Mouse (Mus musculus) heart, embryonic 13.5 days (tissue): Measurements from ENCODE around the gene Itsn2. TPM values are rescaled to one million over a fixed set of nuclear protein-coding genes. Genes with fewer than 3 reads are reported as not detected.

ENCODE experiments used
- ATAC-seq: fragments of 200-750 bp; cut with Nextera tagmentation; 2 replicates; pipeline ENCODE4 v1.8.0; 2017; ENCODE audit warnings: moderate TSS enrichment; ENCODE audit not compliant: insufficient number of reproducible peaks, low FRiP score, low TSS enrichment; ENCODE audit errors: extremely low read depth
- H3K27ac ChIP-seq: fragments of 300-500 bp; sonication (generic); replicated peaks from 2 replicates; pipeline ENCODE4 v1.5.1; 2015; ENCODE audit warnings: moderate library complexity, mild to moderate bottlenecking, inconsistent platforms
- H3K27me3 ChIP-seq: fragments of 300-500 bp; sonication (generic); replicated peaks from 2 replicates; pipeline ENCODE4 v1.6.1; 2015; ENCODE audit warnings: mild to moderate bottlenecking, inconsistent platforms
- H3K36me3 ChIP-seq: fragments of 300-500 bp; sonication (generic); 2 replicates; pipeline ENCODE4 v1.6.1; 2015; ENCODE audit warnings: mild to moderate bottlenecking, inconsistent platforms
- H3K4me1 ChIP-seq: fragments of 300-500 bp; sonication (generic); 2 replicates; pipeline ENCODE4 v1.6.1; 2015; ENCODE audit warnings: inconsistent platforms
- H3K4me2 ChIP-seq: fragments of 300-500 bp; sonication (generic); 2 replicates; pipeline ENCODE4 v1.6.1; 2015; ENCODE audit warnings: inconsistent platforms, mild to moderate bottlenecking, moderate library complexity
- H3K4me3 ChIP-seq: fragments of 300-500 bp; sonication (generic); 2 replicates; pipeline ENCODE4 v1.5.1; 2015; ENCODE audit warnings: moderate library complexity, mild to moderate bottlenecking, inconsistent platforms
- H3K9ac ChIP-seq: fragments of 300-500 bp; sonication (generic); 2 replicates; pipeline ENCODE4 v1.6.1; 2015; ENCODE audit warnings: inconsistent platforms, mild to moderate bottlenecking, moderate library complexity
- H3K9me3 ChIP-seq: fragments of 300-500 bp; sonication (generic); 2 replicates; pipeline ENCODE4 v1.6.1; 2016; ENCODE audit warnings: inconsistent platforms
- WGBS: fragments of 180-500 bp; shearing (Covaris S2); methylation state at CpG from one replicate; pipeline ENCODE4 v1.1.7; 2015; ENCODE audit warnings: mixed read lengths; 5-methylcytosine and 5-hydroxymethylcytosine counted together
- polyA plus RNA-seq: library from polyadenylated mRNA; unstranded; fragments of >200 nt; fragmentation: Nextera tagmentation; extraction: Ambion mirVana; gene quantifications from 2 replicates; pipeline ENCODE4 v1.2.1, GENCODE M21; 2015

The Itsn2 gene
- polyA plus RNA-seq, 1 experiment from 2014 or later = 27.9 TPM

GRCm38 (mm10) chr12:4713361-4713760, 120.9 kb downstream of the Itsn2 start:
- ATAC-seq = no peak

GRCm38 (mm10) chr12:4715606-4716005, 123.2 kb downstream of the Itsn2 start:
- H3K4me1 ChIP-seq = peaks cover 44% of the 10 kb centered on the region
- H3K9me3 ChIP-seq = no peaks in the 10 kb centered on the region
- no peaks in the 10 kb centered on the region for H3K27me3 ChIP-seq
- 39% methylated on average over 10 of the region's 10 CpGs for WGBS
- H3K36me3 ChIP-seq = peaks cover 29% of the 10 kb centered on the region
- H3K4me2 ChIP-seq = no peak overlapping the region
- no peak overlapping the region for H3K4me3 ChIP-seq
- no peak overlapping the region for H3K9ac ChIP-seq
- H3K27ac ChIP-seq = no peak overlapping the region
- no peak for ATAC-seq

More at GRCm38 (mm10) chr12:4713361-4713760, 120.9 kb downstream of the Itsn2 start:
- Histone ChIP-seq H3K36me3 (peaks cover 50% of the 10 kb centered on the region), H3K4me3 (no peak overlapping the region), H3K9ac (no peak overlapping the region), H3K27me3 (no peaks in the 10 kb centered on the region), H3K4me1 (peaks cover 34% of the 10 kb centered on the region), H3K27ac (no peak overlapping the region), H3K4me2 (no peak overlapping the region), H3K9me3 (no peaks in the 10 kb centered on the region)
- 60% methylated on average over 4 of the region's 4 CpGs for WGBS

- 9% methylated on average over 7 of the region's 7 CpGs for WGBS
- no peaks in the 10 kb centered on the region for H3K9me3 ChIP-seq
- 0 out of 2 replicates have a peak, but pooled peaks have one; percentile 52 for ATAC-seq
Observed at GRCm38 (mm10) chr12:4717417-4717816, 125.0 kb downstream of the Itsn2 start.

GRCm38 (mm10) chr12:4719066-4719761, 126.8 kb downstream of the Itsn2 start:
- no peaks in the 10 kb centered on the region for H3K36me3 ChIP-seq
- 30% methylated on average over 13 of the region's 13 CpGs for WGBS
- no peaks in the 10 kb centered on the region for H3K27me3 ChIP-seq
- peaks cover 32% of the 10 kb centered on the region for H3K4me1 ChIP-seq
- H3K4me2 ChIP-seq = peak overlapping the region; percentile 30; the same call in 1 of the 2 replicates
- H3K9me3 ChIP-seq = no peaks in the 10 kb centered on the region
- H3K4me3 ChIP-seq = no peak overlapping the region
- no peak overlapping the region for H3K27ac ChIP-seq
- no peak for ATAC-seq
- H3K9ac ChIP-seq = 0 out of 2 replicates have a peak overlapping the region, but pooled peaks have one; percentile 14

More at GRCm38 (mm10) chr12:4717417-4717816, 125.0 kb downstream of the Itsn2 start:
- Histone ChIP-seq H3K27ac (no peak overlapping the region), H3K4me2 (peak overlapping the region; percentile 37), H3K36me3 (peaks cover 13% of the 10 kb centered on the region), H3K4me1 (peaks cover 44% of the 10 kb centered on the region), H3K4me3 (no peak overlapping the region), H3K27me3 (no peaks in the 10 kb centered on the region), H3K9ac (peak overlapping the region; percentile 15; the same call in 1 of the 2 replicates)

- Histone ChIP-seq H3K4me2 (peak overlapping the region; percentile 30; the same call in 1 of the 2 replicates), H3K36me3 (no peaks in the 10 kb centered on the region), H3K4me1 (peaks cover 25% of the 10 kb centered on the region), H3K27me3 (no peaks in the 10 kb centered on the region), H3K9ac (no peak overlapping the region), H3K9me3 (no peaks in the 10 kb centered on the region), H3K4me3 (no peak overlapping the region), H3K27ac (no peak overlapping the region)
- ATAC-seq = no peak
- 65% methylated on average over 17 of the region's 17 CpGs for WGBS
Observed at GRCm38 (mm10) chr12:4719762-4720754, 127.6 kb downstream of the Itsn2 start.

GRCm38 (mm10) chr12:4729165-4729564, 136.7 kb downstream of the Itsn2 start:
- H3K36me3 ChIP-seq = no peaks in the 10 kb centered on the region
- H3K9ac ChIP-seq = no peak overlapping the region
- no peaks in the 10 kb centered on the region for H3K4me1 ChIP-seq
- 84% methylated on average over 3 of the region's 3 CpGs for WGBS
- H3K4me2 ChIP-seq = no peak overlapping the region
- no peak for ATAC-seq
- H3K9me3 ChIP-seq = no peaks in the 10 kb centered on the region
- no peaks in the 10 kb centered on the region for H3K27me3 ChIP-seq
- H3K4me3 ChIP-seq = no peak overlapping the region
- H3K27ac ChIP-seq = no peak overlapping the region

GRCm38 (mm10) chr12:4731629-4732028, 139.2 kb downstream of the Itsn2 start:
- H3K4me2 ChIP-seq = no peak overlapping the region
- no peak for ATAC-seq
- no peak overlapping the region for H3K9ac ChIP-seq
- no peak overlapping the region for H3K27ac ChIP-seq
- H3K9me3 ChIP-seq = no peaks in the 10 kb centered on the region
- H3K4me1 ChIP-seq = no peaks in the 10 kb centered on the region
- H3K4me3 ChIP-seq = no peak overlapping the region
- no peaks in the 10 kb centered on the region for H3K27me3 ChIP-seq
- H3K36me3 ChIP-seq = no peaks in the 10 kb centered on the region
- 70% methylated on average over 4 of the region's 4 CpGs for WGBS

GRCm38 (mm10) chr12:4732332-4732731, 139.9 kb downstream of the Itsn2 start:
- no peaks in the 10 kb centered on the region for H3K4me1 ChIP-seq
- no peak for ATAC-seq
- no peaks in the 10 kb centered on the region for H3K27me3 ChIP-seq
- H3K4me2 ChIP-seq = no peak overlapping the region
- no peaks in the 10 kb centered on the region for H3K9me3 ChIP-seq
- H3K9ac ChIP-seq = no peak overlapping the region
- H3K4me3 ChIP-seq = no peak overlapping the region
- H3K27ac ChIP-seq = no peak overlapping the region
- no peaks in the 10 kb centered on the region for H3K36me3 ChIP-seq
- WGBS = 58% methylated on average over 4 of the region's 4 CpGs

- H3K9me3 ChIP-seq = no peaks in the 10 kb centered on the region
- no peaks in the 10 kb centered on the region for H3K27me3 ChIP-seq
- no peak within 1 kb of the TSS for H3K27ac ChIP-seq
- H3K4me3 ChIP-seq = no peak within 1 kb of the TSS
- H3K36me3 ChIP-seq = no peaks in the 10 kb centered on the region
- no peak for ATAC-seq
- 84% methylated on average over 18 of the region's 18 CpGs for WGBS
- no peaks in the 10 kb centered on the region for H3K4me1 ChIP-seq
- H3K4me2 ChIP-seq = no peak within 1 kb of the TSS
- no peak within 1 kb of the TSS for H3K9ac ChIP-seq
Observed at GRCm38 (mm10) chr12:4738031-4738576, 145.7 kb downstream of the Itsn2 start, which contains the start of gene Fam228a. Gene Fam228a (minus strand): TSS chr12:4738430.

- H3K4me3 ChIP-seq = no peak overlapping the region
- H3K36me3 ChIP-seq = no peaks in the 10 kb centered on the region
- WGBS = 70% methylated on average over 7 of the region's 7 CpGs
- H3K27me3 ChIP-seq = no peaks in the 10 kb centered on the region
- H3K4me1 ChIP-seq = no peaks in the 10 kb centered on the region
- no peak overlapping the region for H3K9ac ChIP-seq
- no peak overlapping the region for H3K27ac ChIP-seq
- ATAC-seq = no peak
- no peaks in the 10 kb centered on the region for H3K9me3 ChIP-seq
- no peak overlapping the region for H3K4me2 ChIP-seq
Observed at GRCm38 (mm10) chr12:4740823-4741222, 148.4 kb downstream of the Itsn2 start.

GRCm38 (mm10) chr12:4742183-4742582, 149.7 kb downstream of the Itsn2 start:
- no peak for ATAC-seq
- Histone ChIP-seq H3K27ac (no peak overlapping the region), H3K9ac (no peak overlapping the region), H3K36me3 (no peaks in the 10 kb centered on the region), H3K4me1 (no peaks in the 10 kb centered on the region), H3K9me3 (no peaks in the 10 kb centered on the region), H3K4me2 (no peak overlapping the region), H3K4me3 (no peak overlapping the region), H3K27me3 (no peaks in the 10 kb centered on the region)
- 75% methylated on average over 3 of the region's 3 CpGs for WGBS
